Mouse (Mus musculus): ENCODE results near the gene Tjp2. TPM values are rescaled to one million over a fixed set of nuclear protein-coding genes. Genes with fewer than 3 reads are reported as not detected.

Tjp2 gene
- polyA plus RNA-seq, 1 experiment from 2014 or later, result 18.1 TPM

- Histone ChIP-seq H3K4me1 (replicated peaks; ENCODE audit: control insufficient read depth, insufficient read depth, low read length) (no peaks in the 10 kb centered on the region), H3K9me3 (ENCODE audit: control insufficient read depth, low read length) (no peaks in the 10 kb centered on the region), H3K36me3 (ENCODE audit: control insufficient read depth, insufficient read depth, low read length) (no peaks in the 10 kb centered on the region), H3K4me3 (ENCODE audit: low read depth, low read length) (no peak overlapping the region), H3K27ac (ENCODE audit: low read depth, low read length) (no peak overlapping the region), H3K27me3 (ENCODE audit: control insufficient read depth, insufficient read depth, low read length) (no peaks in the 10 kb centered on the region), H3K4me2 (replicated peaks; ENCODE audit: low read depth, low read length) (no peak overlapping the region), H3K9ac (ENCODE audit: low read depth, low read length) (no peak overlapping the region)
- 79% methylated on average over 3 of the region's 3 CpGs for WGBS
- DNase-seq (ENCODE audit: low spot score) (no peak), ATAC-seq (ENCODE audit: low FRiP score) (no peak)
These were observed 84.5 kb downstream of the Tjp2 start for GRCm38 (mm10) chr19:24140298-24140697.

GRCm38 (mm10) chr19:24137392-24137791, 87.4 kb downstream of the Tjp2 start:
- WGBS, result 76% methylated on average over 4 of the region's 4 CpGs
- H3K27ac ChIP-seq (ENCODE audit: low read depth, low read length), result no peak overlapping the region

GRCm38 (mm10) chr19:24134991-24135390, 89.8 kb downstream of the Tjp2 start:
- ATAC-seq (ENCODE audit: low FRiP score) (peak; percentile 73), DNase-seq (ENCODE audit: low spot score) (peak; percentile 51)
- peak overlapping the region; percentile 27; the same call in 1 of the 2 replicates for H3K4me2 ChIP-seq (replicated peaks; ENCODE audit: low read depth, low read length)
- WGBS, result 54% methylated on average over 10 of the region's 10 CpGs
- peak overlapping the region; percentile 19 for H3K4me3 ChIP-seq (ENCODE audit: low read depth, low read length)
- H3K9ac ChIP-seq (ENCODE audit: low read depth, low read length), result no peak overlapping the region
- H3K27me3 ChIP-seq (ENCODE audit: control insufficient read depth, insufficient read depth, low read length), result no peaks in the 10 kb centered on the region
- no peaks in the 10 kb centered on the region for H3K9me3 ChIP-seq (ENCODE audit: control insufficient read depth, low read length)
- no peaks in the 10 kb centered on the region for H3K4me1 ChIP-seq (replicated peaks; ENCODE audit: control insufficient read depth, insufficient read depth, low read length)
- peaks cover 7% of the 10 kb centered on the region; the same call in 1 of the 2 replicates for H3K36me3 ChIP-seq (ENCODE audit: control insufficient read depth, insufficient read depth, low read length)
- no peak overlapping the region for H3K27ac ChIP-seq (ENCODE audit: low read depth, low read length)

More at GRCm38 (mm10) chr19:24137392-24137791, 87.4 kb downstream of the Tjp2 start:
- Histone ChIP-seq H3K4me1 (replicated peaks; ENCODE audit: control insufficient read depth, insufficient read depth, low read length) (no peaks in the 10 kb centered on the region), H3K27me3 (ENCODE audit: control insufficient read depth, insufficient read depth, low read length) (no peaks in the 10 kb centered on the region), H3K9me3 (ENCODE audit: control insufficient read depth, low read length) (no peaks in the 10 kb centered on the region), H3K9ac (ENCODE audit: low read depth, low read length) (no peak overlapping the region), H3K4me2 (replicated peaks; ENCODE audit: low read depth, low read length) (no peak overlapping the region), H3K36me3 (ENCODE audit: control insufficient read depth, insufficient read depth, low read length) (no peaks in the 10 kb centered on the region), H3K4me3 (ENCODE audit: low read depth, low read length) (no peak overlapping the region)
- no peak for DNase-seq (ENCODE audit: low spot score)
- peak; percentile 38; the same call in 1 of the 2 replicates for ATAC-seq (ENCODE audit: low FRiP score)

- 75% methylated on average over 16 of the region's 16 CpGs for WGBS
- Histone ChIP-seq H3K9ac (ENCODE audit: low read depth, low read length) (no peak overlapping the region), H3K4me3 (ENCODE audit: low read depth, low read length) (peak overlapping the region; percentile 19), H3K27me3 (ENCODE audit: control insufficient read depth, insufficient read depth, low read length) (no peaks in the 10 kb centered on the region), H3K4me1 (replicated peaks; ENCODE audit: control insufficient read depth, insufficient read depth, low read length) (no peaks in the 10 kb centered on the region), H3K4me2 (replicated peaks; ENCODE audit: low read depth, low read length) (peak overlapping the region; percentile 27; the same call in 1 of the 2 replicates), H3K9me3 (ENCODE audit: control insufficient read depth, low read length) (no peaks in the 10 kb centered on the region), H3K36me3 (ENCODE audit: control insufficient read depth, insufficient read depth, low read length) (peaks cover 7% of the 10 kb centered on the region; the same call in 1 of the 2 replicates), H3K27ac (ENCODE audit: low read depth, low read length) (peak overlapping the region; percentile 6)
- ATAC-seq (ENCODE audit: low FRiP score) (peak; percentile 67; the same call in 1 of the 2 replicates), DNase-seq (ENCODE audit: low spot score) (peak; percentile 40)
These were observed 90.5 kb downstream of the Tjp2 start for GRCm38 (mm10) chr19:24134144-24134911.

- WGBS, result 93% methylated on average over 8 of the region's 8 CpGs
- Histone ChIP-seq H3K27me3 (ENCODE audit: control insufficient read depth, insufficient read depth, low read length) (no peaks in the 10 kb centered on the region), H3K4me1 (replicated peaks; ENCODE audit: control insufficient read depth, insufficient read depth, low read length) (no peaks in the 10 kb centered on the region), H3K9me3 (ENCODE audit: control insufficient read depth, low read length) (no peaks in the 10 kb centered on the region), H3K4me3 (ENCODE audit: low read depth, low read length) (no peak overlapping the region), H3K9ac (ENCODE audit: low read depth, low read length) (no peak overlapping the region), H3K36me3 (ENCODE audit: control insufficient read depth, insufficient read depth, low read length) (no peaks in the 10 kb centered on the region), H3K27ac (ENCODE audit: low read depth, low read length) (no peak overlapping the region), H3K4me2 (replicated peaks; ENCODE audit: low read depth, low read length) (no peak overlapping the region)
- no peak for ATAC-seq (ENCODE audit: low FRiP score)
- no peak for DNase-seq (ENCODE audit: low spot score)
These were observed 101.1 kb downstream of the Tjp2 start for GRCm38 (mm10) chr19:24123534-24124290.

- no peaks in the 10 kb centered on the region for H3K4me1 ChIP-seq (replicated peaks; ENCODE audit: control insufficient read depth, insufficient read depth, low read length)
- H3K27ac ChIP-seq (ENCODE audit: low read depth, low read length), result no peak overlapping the region
- WGBS, result 90% methylated on average over 6 of the region's 6 CpGs
- no peak overlapping the region for H3K9ac ChIP-seq (ENCODE audit: low read depth, low read length)
- DNase-seq (ENCODE audit: low spot score) (no peak), ATAC-seq (ENCODE audit: low FRiP score) (no peak)
- H3K4me2 ChIP-seq (replicated peaks; ENCODE audit: low read depth, low read length), result no peak overlapping the region
- no peaks in the 10 kb centered on the region for H3K36me3 ChIP-seq (ENCODE audit: control insufficient read depth, insufficient read depth, low read length)
- no peaks in the 10 kb centered on the region for H3K27me3 ChIP-seq (ENCODE audit: control insufficient read depth, insufficient read depth, low read length)
- H3K9me3 ChIP-seq (ENCODE audit: control insufficient read depth, low read length), result no peaks in the 10 kb centered on the region
- H3K4me3 ChIP-seq (ENCODE audit: low read depth, low read length), result no peak overlapping the region
These were observed 101.7 kb downstream of the Tjp2 start for GRCm38 (mm10) chr19:24123087-24123486.

- Histone ChIP-seq H3K9ac (ENCODE audit: low read depth, low read length) (no peak overlapping the region), H3K36me3 (ENCODE audit: control insufficient read depth, insufficient read depth, low read length) (no peaks in the 10 kb centered on the region), H3K27me3 (ENCODE audit: control insufficient read depth, insufficient read depth, low read length) (no peaks in the 10 kb centered on the region), H3K9me3 (ENCODE audit: control insufficient read depth, low read length) (no peaks in the 10 kb centered on the region), H3K4me2 (replicated peaks; ENCODE audit: low read depth, low read length) (no peak overlapping the region), H3K4me3 (ENCODE audit: low read depth, low read length) (no peak overlapping the region), H3K4me1 (replicated peaks; ENCODE audit: control insufficient read depth, insufficient read depth, low read length) (no peaks in the 10 kb centered on the region), H3K27ac (ENCODE audit: low read depth, low read length) (no peak overlapping the region)
- no peak for DNase-seq (ENCODE audit: low spot score)
- no peak for ATAC-seq (ENCODE audit: low FRiP score)
- WGBS, result 93% methylated on average over 9 of the region's 9 CpGs
These were observed 102.2 kb downstream of the Tjp2 start for GRCm38 (mm10) chr19:24122647-24123046.

GRCm38 (mm10) chr19:24120811-24121210, 104.0 kb downstream of the Tjp2 start:
- no peak for ATAC-seq (ENCODE audit: low FRiP score)
- WGBS, result 89% methylated on average over 4 of the region's 4 CpGs
- Histone ChIP-seq H3K27ac (ENCODE audit: low read depth, low read length) (no peak overlapping the region), H3K9me3 (ENCODE audit: control insufficient read depth, low read length) (no peaks in the 10 kb centered on the region), H3K4me1 (replicated peaks; ENCODE audit: control insufficient read depth, insufficient read depth, low read length) (no peaks in the 10 kb centered on the region), H3K36me3 (ENCODE audit: control insufficient read depth, insufficient read depth, low read length) (0 out of 2 replicates have a peak, but pooled peaks cover 2% of the 10 kb centered on the region), H3K4me3 (ENCODE audit: low read depth, low read length) (no peak overlapping the region), H3K27me3 (ENCODE audit: control insufficient read depth, insufficient read depth, low read length) (no peaks in the 10 kb centered on the region), H3K9ac (ENCODE audit: low read depth, low read length) (no peak overlapping the region), H3K4me2 (replicated peaks; ENCODE audit: low read depth, low read length) (no peak overlapping the region)
- no peak for DNase-seq (ENCODE audit: low spot score)
